Mouse (Mus musculus) thymus, postnatal 25 days (tissue): ENCODE data around the gene Akap1.

Experiments
- DNase-seq: peaks from one replicate; pipeline ENCODE4 v3.0.0; 2022

Gene Akap1

DNA sequence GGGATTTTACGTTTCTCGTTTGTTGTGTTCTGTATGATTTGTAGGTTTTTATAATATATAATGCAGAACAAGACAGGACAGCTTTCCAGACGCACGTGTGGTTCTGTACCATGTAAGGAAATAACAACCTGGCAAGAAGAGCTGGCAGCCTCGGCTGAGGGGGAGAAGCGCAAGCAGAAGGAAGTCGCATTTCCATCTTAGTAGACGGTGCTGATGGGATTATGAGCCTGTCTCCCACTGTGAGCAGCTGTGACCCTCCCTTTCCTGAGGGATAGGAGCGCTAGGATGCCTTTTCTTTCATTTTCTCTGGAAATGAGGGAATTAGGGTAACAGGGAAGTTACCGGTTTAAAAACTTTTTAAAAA lies 9.3 kb upstream of the Akap1 start:
- DNase-seq = no peak

DNA sequence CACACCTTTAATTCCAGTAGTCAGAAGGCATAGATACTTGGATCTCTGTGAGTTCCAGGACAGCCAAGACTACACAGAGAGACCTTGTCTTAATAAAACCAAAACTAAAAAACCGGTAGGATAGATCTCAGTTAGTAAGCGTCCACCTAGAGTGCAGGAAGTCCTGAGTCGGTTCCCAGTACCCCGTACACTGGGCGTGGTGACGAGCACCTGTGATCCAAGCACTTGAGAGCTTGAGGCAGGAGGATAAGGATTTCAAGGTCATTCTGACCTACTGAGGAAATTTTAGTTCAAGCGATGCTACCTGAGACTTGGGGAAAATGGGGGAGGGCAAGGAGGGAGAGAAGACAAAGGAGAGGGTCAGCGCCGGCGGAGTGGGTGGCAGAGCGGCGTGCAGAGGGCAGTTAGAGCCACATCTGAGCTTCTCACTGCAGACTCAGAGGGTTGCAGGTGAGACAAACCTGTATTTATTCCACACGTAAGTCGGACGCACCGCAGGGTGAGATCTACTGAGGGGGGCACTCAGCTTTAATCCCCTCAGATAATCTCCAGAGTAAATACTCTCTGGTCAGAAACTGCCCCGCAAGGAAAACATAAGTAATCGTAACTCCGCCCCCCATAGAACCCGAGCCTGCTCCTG lies 8.8 kb upstream of the Akap1 start:
- no peak for DNase-seq

DNA sequence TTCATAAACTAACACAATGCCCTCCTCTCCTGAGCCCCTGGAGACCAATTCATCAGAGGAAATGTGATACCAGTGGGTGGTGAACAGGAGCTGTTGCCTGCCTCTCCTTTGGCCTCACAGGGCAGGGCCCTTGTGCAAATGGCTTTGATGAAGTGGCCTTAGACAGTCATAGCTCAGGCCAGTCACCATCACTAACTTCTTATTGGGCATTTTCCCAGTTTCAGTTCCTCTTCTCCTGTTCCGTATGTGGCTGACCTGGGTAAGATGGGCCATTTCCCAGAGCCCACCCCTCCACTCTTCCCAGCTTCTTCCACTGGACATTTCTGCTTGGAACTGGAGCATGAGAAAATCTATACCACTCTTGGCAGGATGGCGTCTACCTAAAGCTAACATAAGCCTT lies 5.1 kb upstream of the Akap1 start:
- DNase-seq = no peak

DNA sequence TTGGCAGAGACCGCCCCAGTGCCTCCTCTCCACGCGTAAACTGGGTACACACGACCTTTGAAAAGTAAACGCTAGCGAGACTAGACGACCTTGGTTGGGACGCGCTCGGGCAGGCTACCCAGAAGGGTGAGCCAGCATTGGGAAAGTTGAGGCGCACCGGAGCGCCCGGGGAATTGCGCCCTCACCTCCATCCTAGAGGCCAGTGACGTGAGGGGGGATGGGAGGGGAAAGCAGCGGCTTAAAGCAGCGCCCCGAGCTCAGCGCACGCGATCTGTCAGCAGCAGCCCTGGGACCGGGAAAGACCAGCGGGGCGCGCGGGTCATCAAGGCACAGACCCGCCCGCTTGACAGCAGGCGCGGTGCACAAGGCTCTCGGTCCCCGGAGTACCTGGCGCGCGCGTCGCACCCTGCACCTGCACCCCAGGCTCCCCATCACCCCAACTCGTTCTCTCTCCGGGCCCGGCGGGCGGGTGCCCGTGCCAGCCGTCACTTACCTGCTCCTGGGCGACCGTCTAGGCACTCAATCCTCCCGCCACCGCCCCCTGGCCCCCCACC lies 405 bp downstream of the Akap1 start:
- no peak for DNase-seq

DNA sequence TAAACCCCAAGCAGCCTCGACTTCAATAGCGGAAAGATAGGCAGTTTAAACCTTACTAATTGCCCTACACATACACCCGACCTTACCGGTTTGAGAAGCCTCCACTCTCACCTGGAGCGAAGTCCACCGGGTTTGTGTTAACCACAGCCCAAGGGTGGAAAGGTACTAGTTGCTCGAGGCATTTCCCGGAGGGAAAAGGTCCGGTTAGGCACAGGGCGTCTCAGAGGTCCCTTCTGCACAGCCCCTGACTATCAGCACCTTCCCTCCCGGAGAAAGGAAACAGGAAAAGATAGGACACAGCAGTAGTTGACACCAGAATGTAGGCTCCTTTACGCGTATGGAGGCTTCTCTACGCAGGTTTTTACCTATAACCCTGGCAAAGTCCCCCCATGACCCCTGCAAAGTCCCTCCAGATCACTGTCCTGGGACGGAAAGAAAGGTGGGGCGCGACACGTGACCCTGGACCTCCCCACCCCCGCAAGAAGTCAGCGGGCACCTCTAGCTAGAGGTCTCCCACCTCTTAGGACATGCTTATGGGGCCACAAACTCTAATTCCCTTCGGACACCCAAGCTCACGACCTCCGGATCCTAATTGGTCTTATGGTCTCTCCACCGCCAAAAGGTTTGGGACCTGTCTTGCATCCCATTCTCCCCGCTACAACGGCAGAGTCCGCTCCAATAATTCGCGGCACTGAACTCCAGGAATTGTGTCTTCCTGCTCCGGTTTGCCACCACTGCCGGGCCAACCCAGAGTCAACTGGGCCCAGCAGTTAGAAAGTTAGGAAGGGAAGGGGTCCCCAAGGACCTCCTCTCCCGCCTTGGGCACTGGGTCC lies 1.1 kb downstream of the Akap1 start:
- no peak for DNase-seq

DNA sequence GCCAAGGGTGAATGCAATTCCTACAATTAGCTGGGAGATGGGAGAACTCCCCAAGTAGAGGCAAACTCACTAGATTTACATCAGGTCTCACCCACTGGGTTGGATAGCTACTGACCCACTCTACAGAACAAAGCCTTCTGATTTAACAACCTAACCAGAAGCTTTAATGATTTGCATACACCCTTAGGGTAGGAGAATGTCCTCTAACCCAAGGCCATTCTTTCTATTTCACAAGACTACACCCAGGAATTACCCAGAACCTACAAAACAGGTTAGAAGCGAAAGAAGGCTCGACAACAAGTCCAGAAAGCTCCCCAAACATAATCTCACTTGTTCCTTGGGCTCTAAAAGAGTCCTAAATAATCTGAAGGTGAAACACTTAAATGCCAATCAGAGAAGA lies 2.0 kb downstream of the Akap1 start:
- no peak for DNase-seq

DNA sequence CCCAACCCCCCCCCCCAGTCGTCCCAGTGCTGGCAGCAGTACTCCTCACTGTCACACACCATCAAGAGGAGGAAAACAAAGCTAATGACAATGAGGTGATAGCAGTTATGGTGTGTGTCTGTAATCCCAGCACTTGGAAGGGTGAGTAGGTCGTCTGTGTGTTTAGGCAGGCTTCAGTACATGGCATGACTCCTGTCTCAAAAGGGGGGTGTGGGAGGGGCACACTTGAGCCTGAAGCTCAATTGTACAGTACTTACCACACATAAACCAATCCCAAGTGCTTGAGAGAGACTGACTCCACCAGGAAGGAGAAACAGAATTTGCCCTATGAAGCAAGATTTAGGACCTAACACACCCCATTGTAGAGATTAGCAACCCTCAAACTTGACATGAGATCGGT lies 3.3 kb downstream of the Akap1 start:
- no peak for DNase-seq

DNA sequence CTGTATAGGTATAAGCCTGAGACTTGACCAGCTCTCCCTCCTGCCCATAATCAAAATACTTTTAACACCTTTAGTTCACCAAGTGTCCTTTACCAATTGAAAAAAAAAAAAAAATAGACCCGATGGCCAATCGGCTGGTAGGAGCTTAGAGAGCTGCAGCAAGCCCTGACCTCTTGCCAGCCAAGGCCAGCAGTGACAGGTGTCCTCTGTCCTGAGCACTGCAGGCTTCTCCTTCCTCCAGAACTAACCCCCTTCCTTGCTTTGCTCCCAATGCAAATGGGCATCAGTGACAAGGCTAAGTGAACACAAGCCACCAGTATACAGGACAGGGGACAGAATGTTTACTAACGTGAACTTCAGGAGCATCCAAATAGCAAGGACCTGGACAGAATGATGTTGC lies 3.7 kb downstream of the Akap1 start:
- no peak for DNase-seq

DNA sequence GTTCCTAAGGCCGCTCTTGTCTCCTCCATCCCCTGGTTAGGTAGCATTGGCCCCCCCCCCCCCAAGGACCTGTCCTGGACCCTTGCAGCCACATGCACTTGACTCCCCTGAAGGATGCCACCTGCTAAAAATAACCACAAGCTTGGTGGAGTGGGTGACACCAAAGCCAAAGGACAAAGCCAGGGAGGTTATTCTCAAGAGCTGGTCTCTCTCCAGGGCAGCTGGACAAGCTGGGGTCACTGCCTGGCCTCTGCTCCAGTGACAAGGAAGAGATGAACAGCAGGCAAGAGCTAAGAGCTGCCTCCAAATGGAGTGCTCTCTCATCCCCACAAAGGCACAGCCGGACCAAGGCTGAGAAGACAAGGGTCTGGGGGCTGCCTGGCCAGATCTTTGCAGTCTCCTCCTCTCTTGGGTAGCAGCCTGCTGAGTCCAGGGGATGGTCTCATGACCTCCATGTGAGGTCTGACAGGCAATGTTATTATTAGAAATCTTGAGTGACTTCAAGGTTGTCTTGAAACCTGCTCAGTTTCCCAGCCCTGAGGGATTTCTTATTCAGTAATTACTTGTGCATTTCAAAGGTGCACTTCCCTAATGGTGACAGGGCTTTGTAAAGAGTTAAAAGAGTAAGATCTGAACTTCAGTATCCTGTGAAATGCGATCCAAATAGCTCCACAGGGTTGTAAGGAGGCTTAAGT lies 6.9 kb downstream of the Akap1 start:
- no peak for DNase-seq

DNA sequence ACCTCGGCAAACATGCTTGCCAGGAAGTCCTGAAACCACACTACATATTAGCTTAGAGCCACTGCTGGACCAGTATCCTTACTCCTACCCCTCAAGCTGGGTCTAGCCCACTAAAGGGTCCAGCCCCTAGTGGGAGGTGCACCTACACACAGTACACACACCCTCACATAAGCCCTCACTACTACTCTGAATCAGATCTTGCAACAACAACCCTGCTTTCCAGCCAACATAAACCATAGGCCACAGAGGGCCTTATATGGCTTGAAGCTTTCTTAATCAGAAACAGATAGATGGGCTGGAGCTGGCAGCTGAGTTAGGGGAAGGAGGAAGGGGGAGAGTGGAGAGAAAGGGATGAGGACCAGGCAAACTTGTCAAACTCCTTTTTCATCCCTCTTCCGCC lies 8.0 kb downstream of the Akap1 start:
- DNase-seq = no peak

DNA sequence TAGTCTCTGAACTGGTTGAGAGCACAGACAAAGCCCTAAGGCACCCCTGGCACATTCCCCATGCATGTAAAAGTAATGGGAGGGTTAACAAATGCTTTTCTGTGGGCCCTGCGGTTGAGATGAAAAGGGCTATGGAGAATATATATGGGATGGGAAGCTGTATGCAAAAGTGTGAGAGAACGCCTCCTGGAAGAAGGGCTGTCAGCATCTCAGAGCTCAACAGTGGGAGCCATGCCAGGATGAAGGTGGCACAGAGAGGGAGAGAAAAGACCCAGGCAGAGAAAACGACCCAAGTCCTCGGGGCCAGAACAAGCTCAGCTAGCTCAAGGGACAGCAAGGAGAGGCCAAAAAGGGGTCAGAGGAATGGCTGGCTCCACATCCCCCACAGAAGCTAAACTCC lies 8.6 kb downstream of the Akap1 start:
- DNase-seq = no peak

DNA sequence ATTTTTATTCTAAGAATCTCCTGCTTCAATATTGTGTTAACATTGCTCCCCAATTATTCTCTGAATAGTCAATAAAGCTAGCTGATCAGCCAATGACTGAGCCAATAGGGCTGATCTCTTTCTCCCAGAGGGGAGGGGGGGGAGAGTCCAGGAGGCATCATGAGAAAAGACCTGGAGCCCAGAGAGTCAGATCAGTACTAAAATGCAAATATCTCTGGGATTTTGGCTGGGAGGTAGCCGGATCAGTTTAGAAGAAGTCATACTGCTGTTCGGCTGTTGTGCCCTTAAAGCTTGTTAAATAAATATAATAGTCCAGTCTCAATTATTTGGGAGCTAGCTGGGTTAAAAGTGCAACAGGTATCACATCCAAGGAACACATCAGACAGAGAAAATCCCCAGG lies 10.8 kb downstream of the Akap1 start:
- no peak for DNase-seq

DNA sequence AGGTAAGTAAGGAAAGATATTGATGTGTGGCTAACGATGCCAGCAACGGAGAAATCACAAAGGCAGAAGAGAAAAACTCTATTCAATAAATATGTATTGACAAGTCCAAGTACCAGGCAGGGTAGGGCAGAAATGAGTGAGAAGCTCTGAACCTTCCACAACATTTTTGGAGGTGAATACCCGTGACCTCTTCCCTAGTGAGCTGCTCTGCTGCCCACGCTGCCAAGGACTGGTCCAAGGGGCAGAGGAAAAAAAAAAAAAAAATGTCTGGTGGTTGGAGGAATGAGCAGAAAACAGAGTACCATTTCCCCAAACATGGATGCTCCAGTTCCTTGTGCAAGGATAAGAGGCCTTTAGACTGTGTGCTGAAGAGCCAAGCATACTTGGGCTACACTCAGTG lies 11.6 kb downstream of the Akap1 start:
- no peak for DNase-seq

DNA sequence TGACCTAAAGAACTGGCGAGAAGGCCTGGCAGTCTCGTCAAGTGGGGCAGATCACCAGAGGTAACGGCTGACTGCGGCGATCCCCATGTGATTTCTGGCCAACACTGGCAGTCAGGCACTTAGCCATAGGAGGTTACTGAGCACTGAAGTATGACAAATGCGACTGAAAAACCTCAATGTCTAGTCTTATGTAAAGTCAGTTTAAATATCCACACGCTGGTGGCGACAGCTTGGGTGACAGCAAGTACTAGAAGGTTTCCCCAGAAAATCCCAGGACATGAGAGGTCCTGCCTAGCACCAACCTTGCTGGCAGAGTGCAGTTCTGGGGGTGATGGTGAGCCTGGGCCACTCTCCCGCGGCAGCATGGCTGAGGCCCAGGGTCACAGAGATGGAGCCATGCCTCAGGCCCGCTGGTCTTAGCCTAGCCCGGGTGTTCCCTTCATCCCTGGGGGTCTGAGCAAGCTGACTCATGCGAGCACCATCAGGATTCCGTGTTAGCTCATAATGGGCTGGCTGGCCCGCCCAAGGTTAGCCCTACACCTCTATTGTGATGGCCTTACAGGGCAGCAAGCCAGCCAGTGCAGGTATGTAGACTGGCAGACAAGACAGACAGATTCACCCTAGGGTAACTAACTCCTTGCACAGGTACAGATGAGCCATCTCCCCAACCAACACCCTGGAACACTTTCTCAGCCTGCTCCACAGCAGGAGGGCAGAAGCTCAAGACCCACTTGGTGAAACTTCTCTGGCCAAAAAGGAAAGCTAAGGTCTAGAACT lies 13.1 kb downstream of the Akap1 start:
- no peak for DNase-seq

DNA sequence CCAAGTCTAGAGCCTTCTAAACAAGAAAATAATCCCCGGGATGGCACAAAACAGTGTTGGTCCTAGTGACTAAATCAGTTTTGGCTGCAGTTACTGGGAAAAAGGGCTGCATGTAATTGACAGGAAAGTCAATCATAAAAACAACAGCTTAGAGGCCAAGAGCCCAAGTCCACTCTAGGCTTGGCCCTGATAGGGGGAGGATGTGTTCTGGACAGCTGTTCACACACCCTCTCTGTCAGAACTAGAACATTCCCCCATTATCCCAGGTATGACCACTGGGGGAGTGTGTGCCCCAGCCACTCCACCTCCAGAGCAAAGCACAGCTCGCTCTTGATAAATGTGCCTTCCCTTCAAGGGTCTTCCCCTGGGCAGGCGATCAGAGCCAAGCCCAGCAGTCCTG lies 14.7 kb downstream of the Akap1 start:
- DNase-seq = no peak

DNA sequence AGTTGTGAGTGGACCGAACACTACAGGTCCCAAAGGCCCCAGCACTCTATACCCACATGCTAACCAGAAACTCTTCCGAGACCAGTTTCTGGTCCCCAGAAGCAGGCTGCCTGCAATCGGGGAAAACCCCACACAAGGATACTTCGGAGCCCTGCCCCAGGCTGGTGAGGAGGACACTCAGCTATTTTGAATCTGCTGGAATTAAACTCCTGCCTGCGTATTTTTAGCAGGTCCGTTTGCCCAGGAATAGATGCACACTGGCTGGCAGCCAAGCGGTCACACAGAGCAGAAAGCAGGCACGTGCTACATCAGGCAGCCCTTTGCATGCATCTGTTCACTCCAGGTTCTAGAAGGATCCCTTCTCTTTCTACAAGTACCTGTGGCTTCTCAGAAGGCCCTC lies 15.1 kb downstream of the Akap1 start:
- DNase-seq = no peak

DNA sequence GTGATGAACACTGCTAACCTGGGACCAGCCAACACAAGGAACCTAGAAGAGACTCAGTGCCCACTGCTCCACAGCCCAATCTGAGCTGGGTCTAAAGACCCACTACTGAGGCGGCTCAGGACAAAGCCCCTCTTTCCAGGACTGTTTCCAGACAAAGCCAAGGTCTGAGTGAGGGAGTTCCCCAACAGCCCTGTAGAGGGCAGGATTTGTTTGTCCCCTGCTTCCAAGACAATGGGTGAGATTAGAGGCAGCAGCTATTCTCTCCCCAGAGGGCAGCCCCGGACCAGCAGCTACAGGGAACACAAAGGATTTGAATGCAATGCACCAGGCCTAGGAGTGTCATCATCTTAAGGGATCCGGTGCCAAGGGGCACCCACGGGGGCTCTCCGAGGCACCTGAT lies 15.8 kb downstream of the Akap1 start:
- peak; percentile 44 for DNase-seq

DNA sequence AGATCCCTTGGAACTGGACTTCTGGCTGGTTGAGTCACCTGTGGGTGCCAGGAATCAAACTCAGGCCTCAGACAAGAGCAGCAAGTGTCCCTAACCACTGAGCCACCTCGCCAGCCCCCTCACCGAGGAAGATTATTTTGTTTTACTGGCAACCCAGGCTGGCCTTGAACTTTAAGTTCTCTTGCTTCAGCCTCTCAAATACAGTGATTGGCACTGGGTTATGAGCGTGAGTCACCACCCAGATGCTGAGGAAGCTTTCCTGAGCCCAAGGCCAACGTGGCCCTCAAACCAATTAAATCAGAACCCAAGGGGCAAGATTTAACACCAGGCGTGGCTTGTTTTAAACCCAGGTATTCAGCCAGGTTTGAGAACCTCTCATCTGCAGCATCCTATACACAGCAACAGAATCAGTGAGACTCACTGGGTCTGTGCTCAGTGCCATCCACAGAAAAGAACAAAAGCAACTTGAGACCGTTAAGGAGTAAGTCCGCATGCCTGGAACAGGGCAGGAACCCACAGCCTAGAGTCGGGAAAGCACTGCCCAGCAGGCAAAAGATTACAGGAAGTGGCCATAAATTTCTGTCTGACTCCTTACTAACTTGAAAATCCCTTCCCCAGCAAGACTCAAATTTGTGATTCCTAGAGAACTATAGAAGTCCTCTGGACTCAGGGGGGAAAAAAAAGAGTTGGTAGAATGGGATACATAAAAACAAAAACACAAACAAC lies 16.9 kb downstream of the Akap1 start:
- DNase-seq = no peak

DNA sequence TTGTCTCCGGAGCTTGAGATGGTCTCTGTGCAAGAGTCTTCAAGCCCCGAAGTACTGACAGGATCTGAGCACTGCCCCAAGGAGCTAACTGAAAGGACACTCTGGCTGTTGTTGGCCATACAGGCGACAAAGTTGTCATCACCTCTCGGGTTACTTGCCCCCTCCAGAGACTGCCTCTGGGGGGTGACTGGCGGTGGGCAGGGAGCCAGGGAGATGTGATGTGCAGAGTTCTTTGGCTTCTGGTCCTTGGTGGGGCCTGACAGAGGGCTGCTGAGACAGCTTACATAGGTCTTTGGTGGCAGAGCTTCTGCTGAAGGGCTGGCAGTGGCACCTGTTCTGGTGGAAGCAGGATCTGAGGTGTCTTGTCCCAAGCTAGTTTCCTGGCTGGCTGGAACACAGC lies 20.0 kb downstream of the Akap1 start:
- DNase-seq = no peak

DNA sequence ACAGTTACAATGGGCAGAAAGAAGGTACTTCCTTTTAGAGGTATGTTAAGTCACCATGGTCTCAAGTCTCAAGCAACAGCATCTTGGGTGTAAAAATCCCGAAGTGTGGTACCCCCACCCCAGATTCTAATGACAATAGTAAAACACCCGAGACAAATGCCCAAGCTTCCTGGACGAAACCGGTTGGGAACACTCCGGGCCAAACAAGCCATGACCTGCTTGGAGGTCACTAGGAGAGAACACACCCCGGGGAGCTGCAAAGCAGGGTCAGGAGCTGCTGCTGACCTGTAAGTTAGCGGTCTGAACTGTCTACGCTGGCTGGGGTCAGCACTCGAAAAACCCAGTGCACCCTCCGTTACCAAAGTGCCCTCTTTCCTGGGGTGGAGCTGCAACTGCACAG lies 21.1 kb downstream of the Akap1 start:
- no peak for DNase-seq

DNA sequence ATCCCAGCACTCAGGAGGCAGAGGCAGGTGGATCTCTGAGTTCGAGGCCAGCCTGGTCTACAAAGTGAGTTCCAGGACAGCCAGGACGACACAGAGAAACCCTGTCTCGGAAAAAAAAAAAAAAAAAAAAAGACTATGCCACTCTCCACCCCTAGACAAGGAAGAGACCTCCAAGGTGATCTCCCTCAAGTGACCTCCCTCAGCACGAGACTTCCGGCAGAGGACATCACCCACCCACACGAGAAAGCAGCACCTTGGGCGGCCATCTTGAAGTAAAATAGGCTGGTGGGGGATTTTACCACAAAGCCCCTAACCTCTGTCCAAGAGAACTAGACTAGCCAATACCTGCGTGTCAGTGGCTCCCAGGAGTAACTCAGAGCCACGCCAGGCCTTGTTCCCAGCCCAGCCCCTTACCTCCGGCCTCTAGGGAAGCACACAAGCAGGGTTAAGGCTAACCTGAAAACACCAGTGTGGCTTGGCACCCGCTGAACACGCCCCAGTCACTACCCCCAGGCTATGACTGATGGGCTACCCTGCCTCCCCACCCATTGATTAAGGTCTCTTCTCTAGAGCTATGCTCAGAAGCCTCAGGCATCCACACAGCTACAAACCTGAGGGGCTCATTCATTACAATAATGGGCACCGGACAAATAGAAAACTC lies 21.9 kb downstream of the Akap1 start:
- no peak for DNase-seq

DNA sequence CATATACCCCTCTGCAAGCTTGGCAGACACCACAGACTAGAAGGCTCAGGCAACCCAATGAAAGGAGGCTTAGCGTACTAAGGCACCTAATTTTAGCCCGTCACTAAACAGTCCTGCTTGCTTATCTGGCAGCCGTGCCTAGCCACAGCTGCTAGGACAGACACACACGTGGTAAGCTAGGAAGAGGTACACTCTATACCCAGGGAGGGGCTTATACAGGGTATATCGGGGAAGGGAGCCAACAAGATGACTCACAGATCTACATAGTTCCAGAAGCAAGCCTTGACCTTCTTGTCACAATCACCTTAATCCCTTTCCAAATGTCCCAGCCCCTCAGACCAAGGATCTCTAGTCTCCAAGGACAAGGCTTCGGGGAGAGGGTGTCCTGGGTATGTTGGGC lies 23.0 kb downstream of the Akap1 start:
- no peak for DNase-seq
